In the genomic region with DNA sequence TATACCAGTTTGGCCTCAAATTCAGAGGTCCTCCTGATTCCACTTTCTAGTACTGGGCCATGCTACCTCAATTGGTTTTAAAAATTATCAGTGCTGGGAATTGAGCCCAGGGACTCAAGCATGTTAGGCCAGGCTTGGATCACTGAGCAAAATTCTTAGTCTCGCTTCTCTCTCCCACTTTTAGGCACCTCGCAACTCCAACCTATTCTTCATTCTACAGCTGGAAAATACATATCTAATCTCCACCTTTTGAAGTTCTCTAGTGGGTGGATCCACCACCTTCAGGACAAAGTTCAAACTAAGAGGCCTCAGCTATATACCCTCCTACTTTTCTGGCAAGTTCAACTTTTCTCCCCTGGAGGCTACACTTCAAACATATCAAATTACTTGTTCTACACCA, we compare ENCODE assay signal across 8 mouse cellular contexts. TPM values are rescaled to one million over a fixed set of nuclear protein-coding genes. Genes with fewer than 3 reads are reported as not detected.
DNase-seq lines count a peak whose midpoint lies in the region; ATAC-seq lines count a peak whose summit lies in the region.

No protein-coding gene starts in this region.

- peak overlapping the region; percentile 90 for H3K4me3 ChIP-seq in kidney, embryonic 15.5 days (replicated peaks)
- peak overlapping the region; percentile 92; the same call in 1 of the 2 replicates for H3K4me3 ChIP-seq in embryonic facial prominence, embryonic 15.5 days (replicated peaks)
- H3K4me3 ChIP-seq in limb, embryonic 10.5 days: peak overlapping the region; percentile 86; the same call in 1 of the 2 replicates
- no peak overlapping the region for H3K4me3 ChIP-seq in neural tube, embryonic 12.5 days

- peaks cover 19% of the 10 kb centered on the region for H3K4me1 ChIP-seq in kidney, embryonic 15.5 days
- H3K4me1 ChIP-seq in embryonic facial prominence, embryonic 15.5 days: peaks cover 28% of the 10 kb centered on the region
- peaks cover 26% of the 10 kb centered on the region for H3K4me1 ChIP-seq in limb, embryonic 10.5 days
- H3K4me1 ChIP-seq in neural tube, embryonic 12.5 days: peaks cover 10% of the 10 kb centered on the region

- WGBS in kidney, embryonic 15.5 days: 83% methylated on average over 2 of the region's 2 CpGs
- 64% methylated on average over 2 of the region's 2 CpGs for WGBS in embryonic facial prominence, embryonic 15.5 days
- 80% methylated on average over 2 of the region's 2 CpGs for WGBS in limb, embryonic 10.5 days
- WGBS in neural tube, embryonic 12.5 days: 81% methylated on average over 2 of the region's 2 CpGs

- H3K9ac ChIP-seq in kidney, embryonic 15.5 days: no peak overlapping the region
- H3K9ac ChIP-seq in embryonic facial prominence, embryonic 15.5 days: no peak overlapping the region
- H3K9ac ChIP-seq in neural tube, embryonic 12.5 days: no peak overlapping the region

- no peak for DNase-seq in kidney, postnatal 10 days
- DNase-seq in limb, embryonic 10.5 days (ENCODE audit: low spot score): no peak
- no peak for DNase-seq in urinary bladder, postnatal 25 days (ENCODE audit: low spot score)
- DNase-seq in thymus, postnatal 14 days: no peak
- no peak for DNase-seq in frontal cortex, postnatal 10 days (ENCODE audit: low spot score in 2 of 2)

- ATAC-seq in kidney, embryonic 15.5 days (replicated peaks; ENCODE audit: low FRiP score): no peak
- ATAC-seq in embryonic facial prominence, embryonic 15.5 days (ENCODE audit: insufficient number of reproducible peaks, low FRiP score, low TSS enrichment, low read depth): no peak
- ATAC-seq in neural tube, embryonic 12.5 days (ENCODE audit: low FRiP score, low read depth): no peak

- no peaks in the 10 kb centered on the region for H3K9me3 ChIP-seq in kidney, embryonic 15.5 days (replicated peaks)
- no peaks in the 10 kb centered on the region for H3K9me3 ChIP-seq in embryonic facial prominence, embryonic 15.5 days (replicated peaks)
- no peaks in the 10 kb centered on the region for H3K9me3 ChIP-seq in limb, embryonic 10.5 days (replicated peaks)
- H3K9me3 ChIP-seq in neural tube, embryonic 12.5 days: no peaks in the 10 kb centered on the region

- peaks cover 11% of the 10 kb centered on the region for H3K36me3 ChIP-seq in kidney, embryonic 15.5 days
- peaks cover 6% of the 10 kb centered on the region; the same call in 1 of the 2 replicates for H3K36me3 ChIP-seq in embryonic facial prominence, embryonic 15.5 days
- peaks cover 11% of the 10 kb centered on the region for H3K36me3 ChIP-seq in limb, embryonic 10.5 days
- H3K36me3 ChIP-seq in neural tube, embryonic 12.5 days: peaks cover 4% of the 10 kb centered on the region; the same call in 1 of the 2 replicates

- H3K27ac ChIP-seq in kidney, embryonic 15.5 days: 0 out of 2 replicates have a peak overlapping the region, but pooled peaks have one; percentile 97
- peak overlapping the region; percentile 96; the same call in 1 of the 2 replicates for H3K27ac ChIP-seq in embryonic facial prominence, embryonic 15.5 days (replicated peaks)
- H3K27ac ChIP-seq in limb, embryonic 10.5 days: no peak overlapping the region
- no peak overlapping the region for H3K27ac ChIP-seq in neural tube, embryonic 12.5 days

- peak overlapping the region; percentile 65 for H3K4me2 ChIP-seq in kidney, embryonic 15.5 days
- peak overlapping the region; percentile 70 for H3K4me2 ChIP-seq in embryonic facial prominence, embryonic 15.5 days (replicated peaks)
- H3K4me2 ChIP-seq in neural tube, embryonic 12.5 days (replicated peaks): peak overlapping the region; percentile 89; the same call in 1 of the 2 replicates

- H3K27me3 ChIP-seq in kidney, embryonic 15.5 days: peaks cover 10% of the 10 kb centered on the region
- no peaks in the 10 kb centered on the region for H3K27me3 ChIP-seq in embryonic facial prominence, embryonic 15.5 days
- peaks cover 8% of the 10 kb centered on the region; the same call in 1 of the 2 replicates for H3K27me3 ChIP-seq in limb, embryonic 10.5 days (ENCODE audit: low read depth, poor library complexity, severe bottlenecking)
- no peaks in the 10 kb centered on the region for H3K27me3 ChIP-seq in neural tube, embryonic 12.5 days (replicated peaks)

RNA-seq across cellular contexts. Expression of gene Taf15, which starts 1.1 kb away (rescaled TPM):
- polyA plus RNA-seq in kidney, embryonic 15.5 days (2015; fragmentation: Nextera tagmentation; extraction: Ambion mirVana): 13.6 and 17.1 TPM in 2 replicates
- polyA plus RNA-seq in embryonic facial prominence, embryonic 15.5 days (2015; fragmentation: Nextera tagmentation; extraction: Ambion mirVana): 11.1 and 13.5 TPM in 2 replicates
- 11.3 and 11.9 TPM in 2 replicates for polyA plus RNA-seq in limb, embryonic 10.5 days (2016; fragmentation: Nextera tagmentation; extraction: Ambion mirVana)
- 9.9 and 13.6 TPM in 2 replicates for polyA plus RNA-seq in neural tube, embryonic 12.5 days (2016; fragmentation: Nextera tagmentation; extraction: Ambion mirVana)

RNA-seq across cellular contexts. Expression of gene Mmp28, which starts 8.9 kb away (rescaled TPM):
- polyA plus RNA-seq in kidney, embryonic 15.5 days (2015; fragmentation: Nextera tagmentation; extraction: Ambion mirVana): 1.3 and 1.4 TPM in 2 replicates
- 2.6 and 3.2 TPM in 2 replicates for polyA plus RNA-seq in embryonic facial prominence, embryonic 15.5 days (2015; fragmentation: Nextera tagmentation; extraction: Ambion mirVana)
- polyA plus RNA-seq in limb, embryonic 10.5 days (2016; fragmentation: Nextera tagmentation; extraction: Ambion mirVana): 0.75 and 2.3 TPM in 2 replicates
- 2.4 and 2.7 TPM in 2 replicates for polyA plus RNA-seq in neural tube, embryonic 12.5 days (2016; fragmentation: Nextera tagmentation; extraction: Ambion mirVana)

RNA-seq across cellular contexts. Expression of gene 1700020L24Rik, which starts 34.3 kb away (rescaled TPM):
- 0.35 TPM in 1 of 2 replicates, not detected in the other for polyA plus RNA-seq in kidney, embryonic 15.5 days (2015; fragmentation: Nextera tagmentation; extraction: Ambion mirVana)
- 0.57 and 0.58 TPM in 2 replicates for polyA plus RNA-seq in embryonic facial prominence, embryonic 15.5 days (2015; fragmentation: Nextera tagmentation; extraction: Ambion mirVana)
- 0.31 TPM in 1 of 2 replicates, not detected in the other for polyA plus RNA-seq in limb, embryonic 10.5 days (2016; fragmentation: Nextera tagmentation; extraction: Ambion mirVana)
- 0.38 and 0.76 TPM in 2 replicates for polyA plus RNA-seq in neural tube, embryonic 12.5 days (2016; fragmentation: Nextera tagmentation; extraction: Ambion mirVana)

RNA-seq across cellular contexts. Expression of gene Gas2l2, which starts 42.5 kb away (rescaled TPM):
- polyA plus RNA-seq in kidney, embryonic 15.5 days (2015; fragmentation: Nextera tagmentation; extraction: Ambion mirVana): not detected in 2 replicates
- polyA plus RNA-seq in embryonic facial prominence, embryonic 15.5 days (2015; fragmentation: Nextera tagmentation; extraction: Ambion mirVana): 0.64 and 0.91 TPM in 2 replicates
- not detected in 2 replicates for polyA plus RNA-seq in limb, embryonic 10.5 days (2016; fragmentation: Nextera tagmentation; extraction: Ambion mirVana)
- 0.20 TPM in 1 of 2 replicates, not detected in the other for polyA plus RNA-seq in neural tube, embryonic 12.5 days (2016; fragmentation: Nextera tagmentation; extraction: Ambion mirVana)

RNA-seq across cellular contexts. Expression of gene Heatr9, which starts 50.2 kb away (rescaled TPM):
- polyA plus RNA-seq in kidney, embryonic 15.5 days (2015; fragmentation: Nextera tagmentation; extraction: Ambion mirVana): not detected in 2 replicates
- polyA plus RNA-seq in embryonic facial prominence, embryonic 15.5 days (2015; fragmentation: Nextera tagmentation; extraction: Ambion mirVana): not detected in 2 replicates
- not detected in 2 replicates for polyA plus RNA-seq in limb, embryonic 10.5 days (2016; fragmentation: Nextera tagmentation; extraction: Ambion mirVana)
- not detected in 2 replicates for polyA plus RNA-seq in neural tube, embryonic 12.5 days (2016; fragmentation: Nextera tagmentation; extraction: Ambion mirVana)

Comparison
In these comparisons a context has a peak if more than half of its experiments do, and no peak if none do; other contexts are left out.
1. H3K27ac ChIP-seq: peak in kidney, embryonic 15.5 days (single experiment) and embryonic facial prominence, embryonic 15.5 days (single experiment); none in limb, embryonic 10.5 days (single experiment) and neural tube, embryonic 12.5 days (single experiment).
2. Peak in every context shown above with its lines, with median percentiles within 50 percentile points of each other: H3K4me2 ChIP-seq.